ENCODE assay signal across 8 mouse cellular contexts in genomic region chr5:124446301-124446881, GRCm38 (mm10). TPM values are rescaled to one million over a fixed set of nuclear protein-coding genes. Genes with fewer than 3 reads are reported as not detected.
DNase-seq lines count a peak whose midpoint lies in the region; ATAC-seq and TF ChIP-seq lines count a peak whose summit lies in the region.

No protein-coding gene starts in this region.

- no peaks in the 10 kb centered on the region for H3K27me3 ChIP-seq in intestine, postnatal 0 days (replicated peaks; ENCODE audit: control insufficient read depth, insufficient read depth, low read length)
- no peaks in the 10 kb centered on the region for H3K27me3 ChIP-seq in lung, embryonic 14.5 days (ENCODE audit: insufficient read depth, low read length)
- H3K27me3 ChIP-seq in neural tube, embryonic 15.5 days (replicated peaks), result no peaks in the 10 kb centered on the region

- ATAC-seq in CD4-positive, CD25-positive, alpha-beta regulatory T cell, adult 4 months, result no peak
- ATAC-seq in intestine, postnatal 0 days, result peak; percentile 59
- peak; percentile 57 for ATAC-seq in lung, embryonic 14.5 days (ENCODE audit: insufficient read depth)
- ATAC-seq in neural tube, embryonic 15.5 days (ENCODE audit: low FRiP score), result no peak

- peak; percentile 50 for TF ChIP-seq CTCF in intestine, postnatal 0 days (IDR thresholded peaks at IDR 0.05; ENCODE audit: low read depth)
- peak; percentile 28; the same call in 1 of the 2 replicates for TF ChIP-seq CTCF in lung, embryonic 14.5 days (IDR thresholded peaks at IDR 0.05; ENCODE audit: low read depth)

- peak overlapping the region; percentile 88 for H3K4me3 ChIP-seq in intestine, postnatal 0 days (ENCODE audit: low read depth, low read length)
- peak overlapping the region; percentile 88 for H3K4me3 ChIP-seq in lung, embryonic 14.5 days (ENCODE audit: low read depth, low read length)
- peak overlapping the region; percentile 88 for H3K4me3 ChIP-seq in neural tube, embryonic 15.5 days (replicated peaks)

- WGBS in intestine, postnatal 0 days, result 4% methylated on average over 15 of the region's 15 CpGs
- 2% methylated on average over 15 of the region's 15 CpGs for WGBS in lung, embryonic 14.5 days
- WGBS in neural tube, embryonic 15.5 days, result 3% methylated on average over 15 of the region's 15 CpGs

- H3K27ac ChIP-seq in intestine, postnatal 0 days (ENCODE audit: low read depth, low read length), result peak overlapping the region; percentile 95
- peak overlapping the region; percentile 88 for H3K27ac ChIP-seq in lung, embryonic 14.5 days (ENCODE audit: low read depth)
- H3K27ac ChIP-seq in neural tube, embryonic 15.5 days (replicated peaks), result 0 out of 2 replicates have a peak overlapping the region, but pooled peaks have one; percentile 84

- no peaks in the 10 kb centered on the region for H3K9me3 ChIP-seq in intestine, postnatal 0 days (ENCODE audit: control insufficient read depth)
- H3K9me3 ChIP-seq in lung, embryonic 14.5 days (ENCODE audit: low read depth, low read length), result no peaks in the 10 kb centered on the region
- no peaks in the 10 kb centered on the region for H3K9me3 ChIP-seq in neural tube, embryonic 15.5 days (replicated peaks)

- H3K36me3 ChIP-seq in intestine, postnatal 0 days (ENCODE audit: control insufficient read depth, insufficient read depth), result peaks cover 36% of the 10 kb centered on the region
- H3K36me3 ChIP-seq in lung, embryonic 14.5 days (ENCODE audit: insufficient read depth), result peaks cover 45% of the 10 kb centered on the region
- H3K36me3 ChIP-seq in neural tube, embryonic 15.5 days, result peaks cover 42% of the 10 kb centered on the region

- peak overlapping the region; percentile 89 for H3K9ac ChIP-seq in intestine, postnatal 0 days (ENCODE audit: low read depth, low read length)
- peak overlapping the region; percentile 87 for H3K9ac ChIP-seq in lung, embryonic 14.5 days
- H3K9ac ChIP-seq in neural tube, embryonic 15.5 days (replicated peaks), result peak overlapping the region; percentile 97

- peak overlapping the region; percentile 89 for H3K4me2 ChIP-seq in intestine, postnatal 0 days (replicated peaks; ENCODE audit: low read depth)
- H3K4me2 ChIP-seq in lung, embryonic 14.5 days, result peak overlapping the region; percentile 93
- H3K4me2 ChIP-seq in neural tube, embryonic 15.5 days, result peak overlapping the region; percentile 89

- DNase-seq in CD4-positive, CD25-positive, alpha-beta regulatory T cell, adult 2 months (ENCODE audit: low read depth, low spot score), result peak; percentile 33
- DNase-seq in embryo, embryonic 10 days (ENCODE audit: low spot score), result peak; percentile 90
- peak; percentile 99 for DNase-seq in heart, adult 11 months
- DNase-seq in lung, embryonic 14.5 days, result peak; percentile 74
- DNase-seq in right cerebral cortex, adult 2 months (ENCODE audit: low spot score in 2 of 2), result no peak

- no peaks in the 10 kb centered on the region for H3K4me1 ChIP-seq in intestine, postnatal 0 days (replicated peaks; ENCODE audit: control insufficient read depth, insufficient read depth, low read length)
- peaks cover 3% of the 10 kb centered on the region; the same call in 1 of the 2 replicates for H3K4me1 ChIP-seq in lung, embryonic 14.5 days (ENCODE audit: insufficient read depth)
- H3K4me1 ChIP-seq in neural tube, embryonic 15.5 days, result peaks cover 40% of the 10 kb centered on the region

RNA-seq across cellular contexts. Expression of gene Kmt5a, which starts 6.7 kb away (rescaled TPM):
- polyA plus RNA-seq in CD4-positive, CD25-positive, alpha-beta regulatory T cell, adult 4 months (2017; shearing (Covaris generic)), result 10 to 100 TPM; 19.8 to 19.9 TPM
- polyA plus RNA-seq in intestine, postnatal 0 days (2015; fragmentation: Nextera tagmentation; extraction: Ambion mirVana), result 77.5 and 80.5 TPM in 2 replicates
- polyA plus RNA-seq in lung, embryonic 14.5 days (2014; fragmentation: Nextera tagmentation; extraction: Ambion mirVana), result 87.7 and 97.5 TPM in 2 replicates
- polyA plus RNA-seq in neural tube, embryonic 15.5 days (2015; fragmentation: Nextera tagmentation; extraction: Ambion mirVana), result 29.3 and 30.8 TPM in 2 replicates

RNA-seq across cellular contexts. Expression of gene Sbno1, which starts 20.6 kb away (rescaled TPM):
- polyA plus RNA-seq in CD4-positive, CD25-positive, alpha-beta regulatory T cell, adult 4 months (2017; shearing (Covaris generic)), result 100 to 1,000 TPM; 163 to 182 TPM
- 49.3 and 56.6 TPM in 2 replicates for polyA plus RNA-seq in intestine, postnatal 0 days (2015; fragmentation: Nextera tagmentation; extraction: Ambion mirVana)
- 85.6 and 88.6 TPM in 2 replicates for polyA plus RNA-seq in lung, embryonic 14.5 days (2014; fragmentation: Nextera tagmentation; extraction: Ambion mirVana)
- 85.9 and 87.2 TPM in 2 replicates for polyA plus RNA-seq in neural tube, embryonic 15.5 days (2015; fragmentation: Nextera tagmentation; extraction: Ambion mirVana)

RNA-seq across cellular contexts. Expression of gene Rilpl2, which starts 31.8 kb away (rescaled TPM):
- 10 to 100 TPM; 51.3 to 54.0 TPM for polyA plus RNA-seq in CD4-positive, CD25-positive, alpha-beta regulatory T cell, adult 4 months (2017; shearing (Covaris generic))
- polyA plus RNA-seq in intestine, postnatal 0 days (2015; fragmentation: Nextera tagmentation; extraction: Ambion mirVana), result 48.2 and 49.7 TPM in 2 replicates
- polyA plus RNA-seq in lung, embryonic 14.5 days (2014; fragmentation: Nextera tagmentation; extraction: Ambion mirVana), result 28.7 and 29.2 TPM in 2 replicates
- polyA plus RNA-seq in neural tube, embryonic 15.5 days (2015; fragmentation: Nextera tagmentation; extraction: Ambion mirVana), result 27.5 and 32.0 TPM in 2 replicates

RNA-seq across cellular contexts. Expression of gene Snrnp35, which starts 36.5 kb away (rescaled TPM):
- polyA plus RNA-seq in CD4-positive, CD25-positive, alpha-beta regulatory T cell, adult 4 months (2017; shearing (Covaris generic)), result 10 to 100 TPM in 1 of 2 experiments, 1 to 10 TPM in 1; 4.7 to 14.2 TPM
- 15.5 and 17.9 TPM in 2 replicates for polyA plus RNA-seq in intestine, postnatal 0 days (2015; fragmentation: Nextera tagmentation; extraction: Ambion mirVana)
- 10.7 and 10.8 TPM in 2 replicates for polyA plus RNA-seq in lung, embryonic 14.5 days (2014; fragmentation: Nextera tagmentation; extraction: Ambion mirVana)
- polyA plus RNA-seq in neural tube, embryonic 15.5 days (2015; fragmentation: Nextera tagmentation; extraction: Ambion mirVana), result 20.7 and 22.2 TPM in 2 replicates

Comparison
In these comparisons a context has a peak if more than half of its experiments do, and no peak if none do; other contexts are left out.
1. DNase-seq: peak in CD4-positive, CD25-positive, alpha-beta regulatory T cell, adult 2 months (single experiment), embryo, embryonic 10 days (single experiment), heart, adult 11 months (single experiment) and lung, embryonic 14.5 days (single experiment); none in right cerebral cortex, adult 2 months (0 of 2).
2. ATAC-seq: peak in intestine, postnatal 0 days (single experiment) and lung, embryonic 14.5 days (single experiment); none in CD4-positive, CD25-positive, alpha-beta regulatory T cell, adult 4 months (single experiment) and neural tube, embryonic 15.5 days (single experiment).
3. Peak in every context shown above with its lines, with median percentiles within 50 percentile points of each other: H3K27ac ChIP-seq, H3K4me2 ChIP-seq, H3K4me3 ChIP-seq and H3K9ac ChIP-seq.